Mouse (Mus musculus): ENCODE data around the gene Colec11.

DNA sequence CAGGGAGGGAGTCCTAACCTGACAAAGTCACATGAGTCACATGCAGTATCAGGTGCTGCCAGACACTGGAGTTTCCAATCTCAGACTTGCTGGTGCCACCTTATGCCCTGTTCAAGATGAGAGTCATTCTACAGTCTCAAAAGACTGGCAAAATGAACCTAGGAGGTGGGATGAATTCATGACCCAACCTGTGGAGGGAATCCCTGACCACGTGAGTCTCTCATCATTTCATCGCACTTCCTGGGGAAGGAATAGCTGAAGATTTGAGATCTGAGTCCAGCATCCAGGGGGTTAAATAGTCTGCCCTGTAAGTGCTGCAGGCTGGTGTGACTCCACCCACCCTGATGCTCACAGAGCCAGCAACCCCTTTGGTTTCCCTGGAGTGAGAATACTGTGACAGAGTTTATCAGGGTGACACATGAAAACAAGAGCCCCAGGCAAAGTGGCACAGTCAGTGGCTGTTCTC, 24.6 kb downstream of the Colec11 start:
- TF ChIP-seq CTCF (IDR thresholded peaks at IDR 0.05; ENCODE audit: insufficient read depth, low read length) (no peak), POLR2A (IDR thresholded peaks at IDR 0.05; ENCODE audit: borderline replicate concordance, extremely low read depth, low read depth, low read length) (no peak)

All from lung, adult 2 months (tissue).